Mouse (Mus musculus): ENCODE measurements around the gene Tecr. TPM values are rescaled to one million over a fixed set of nuclear protein-coding genes. Genes with fewer than 3 reads are reported as not detected.

The Tecr gene
- polyA plus RNA-seq, 1 experiment, result 310 TPM

DNA sequence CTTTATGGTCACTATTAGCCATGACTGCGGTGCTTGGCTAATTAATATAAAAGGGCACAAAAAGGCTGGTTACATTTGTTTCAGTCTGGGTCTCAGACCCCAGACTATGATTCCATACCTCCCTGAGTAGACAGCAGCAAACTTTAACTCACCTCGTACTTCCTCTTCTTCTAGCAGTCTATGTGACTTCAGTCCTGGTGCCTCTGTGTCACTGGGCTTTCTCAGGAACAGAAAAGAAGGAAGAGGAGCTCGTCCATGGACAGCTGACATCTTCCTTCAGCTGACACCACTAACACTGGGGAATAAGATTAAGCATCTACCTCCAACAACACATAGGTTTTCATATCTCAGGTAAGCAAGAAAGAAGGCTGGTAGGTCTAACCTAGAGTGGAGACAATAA, 72.0 kb downstream of the Tecr start, which contains the start of gene Olfr370:
Gene Olfr370 (plus strand): TSS at position 45 of the 400 bp plus-strand sequence.
- H3K9ac ChIP-seq (ENCODE audit: low read depth, poor library complexity, severe bottlenecking), result no peak within 1 kb of the TSS

DNA sequence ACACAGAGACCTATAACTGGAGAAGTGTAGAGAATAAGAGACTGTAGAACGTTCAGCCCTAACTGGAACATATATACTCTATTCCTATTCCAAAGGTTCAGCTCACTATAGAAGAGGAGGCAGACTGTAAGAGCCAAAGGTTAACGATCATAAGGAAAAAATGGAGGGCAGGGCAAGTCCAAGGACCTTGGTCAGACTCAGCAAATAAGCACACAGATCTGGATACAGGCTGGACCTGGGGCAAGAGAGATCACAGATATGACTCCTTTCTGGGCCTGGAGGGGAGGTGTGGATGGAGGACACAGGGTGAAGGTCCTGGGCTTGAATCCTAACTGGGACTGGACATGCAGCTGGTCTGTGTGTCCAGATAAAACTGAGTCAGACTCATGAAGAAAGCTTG, 73.0 kb downstream of the Tecr start:
- no peak overlapping the region for H3K9ac ChIP-seq (ENCODE audit: low read depth, poor library complexity, severe bottlenecking)
- TF ChIP-seq POLR2A (IDR thresholded peaks at IDR 0.05; ENCODE audit: insufficient read depth, low read length) (no peak), EP300 (IDR thresholded peaks at IDR 0.05; ENCODE audit: insufficient read depth, low read depth, low read length) (no peak), CTCF (IDR thresholded peaks at IDR 0.05; ENCODE audit: low read depth, low read length) (no peak)
- no peaks in the 10 kb centered on the region for H3K4me1 ChIP-seq (ENCODE audit: control insufficient read depth, insufficient read depth, low read length)
- H3K36me3 ChIP-seq (ENCODE audit: control insufficient read depth, insufficient read depth, low read length, poor library complexity, severe bottlenecking), result no peaks in the 10 kb centered on the region
- H3K27ac ChIP-seq (ENCODE audit: insufficient read depth, low read length), result no peak overlapping the region
- no peaks in the 10 kb centered on the region for H3K27me3 ChIP-seq (ENCODE audit: control insufficient read depth, insufficient read depth, low read length, poor library complexity, severe bottlenecking)
- H3K9me3 ChIP-seq (replicated peaks; ENCODE audit: control insufficient read depth, insufficient read depth, low read length, poor library complexity, severe bottlenecking), result no peaks in the 10 kb centered on the region
- no peak overlapping the region for H3K4me3 ChIP-seq (ENCODE audit: low read depth, low read length)

More for the DNA sequence above, 72.0 kb downstream of the Tecr start, which contains the start of gene Olfr370:
- no peaks in the 10 kb centered on the region for H3K36me3 ChIP-seq (ENCODE audit: control insufficient read depth, insufficient read depth, low read length, poor library complexity, severe bottlenecking)
- no peak within 1 kb of the TSS for H3K27ac ChIP-seq (ENCODE audit: insufficient read depth, low read length)
- TF ChIP-seq POLR2A (IDR thresholded peaks at IDR 0.05; ENCODE audit: insufficient read depth, low read length) (no peak), EP300 (IDR thresholded peaks at IDR 0.05; ENCODE audit: insufficient read depth, low read depth, low read length) (no peak), CTCF (IDR thresholded peaks at IDR 0.05; ENCODE audit: low read depth, low read length) (no peak)
- no peaks in the 10 kb centered on the region for H3K4me1 ChIP-seq (ENCODE audit: control insufficient read depth, insufficient read depth, low read length)
- no peaks in the 10 kb centered on the region for H3K9me3 ChIP-seq (replicated peaks; ENCODE audit: control insufficient read depth, insufficient read depth, low read length, poor library complexity, severe bottlenecking)
- H3K4me3 ChIP-seq (ENCODE audit: low read depth, low read length), result no peak within 1 kb of the TSS
- no peaks in the 10 kb centered on the region for H3K27me3 ChIP-seq (ENCODE audit: control insufficient read depth, insufficient read depth, low read length, poor library complexity, severe bottlenecking)

Other genes with a start within 250 kb of the Tecr start
- 4.8 and 5.6 TPM in 2 replicates for gene Clgn, start 218.1 kb downstream of the Tecr start, polyA plus RNA-seq (2011; ENCODE audit: insufficient read depth, insufficient read length, low read depth, missing spikeins)
- gene Scoc, start 149.6 kb downstream of the Tecr start, polyA plus RNA-seq (2011; ENCODE audit: insufficient read depth, insufficient read length, low read depth, missing spikeins), result 76.3 and 82.9 TPM in 2 replicates
- 0.24 TPM in 1 of 2 replicates, not detected in the other for gene Olfr370, start 72.2 kb downstream of the Tecr start, polyA plus RNA-seq (2011; ENCODE audit: insufficient read depth, insufficient read length, low read depth, missing spikeins)
- 102 and 121 TPM in 2 replicates for gene Ndufb7, start 41.3 kb downstream of the Tecr start, polyA plus RNA-seq (2011; ENCODE audit: insufficient read depth, insufficient read length, low read depth, missing spikeins)
- gene Dnajb1, start 222 bp upstream of the Tecr start, polyA plus RNA-seq (2011; ENCODE audit: insufficient read depth, insufficient read length, low read depth, missing spikeins), result 28.2 and 32.2 TPM in 2 replicates
- 42.5 and 43.7 TPM in 2 replicates for gene Gipc1, start 44.7 kb upstream of the Tecr start, polyA plus RNA-seq (2011; ENCODE audit: insufficient read depth, insufficient read length, low read depth, missing spikeins)
- gene Ptger1, start 58.7 kb upstream of the Tecr start, polyA plus RNA-seq (2011; ENCODE audit: insufficient read depth, insufficient read length, low read depth, missing spikeins), result 0.58 TPM in 1 of 2 replicates, not detected in the other
- 19.9 and 20.2 TPM in 2 replicates for gene Pkn1, start 91.2 kb upstream of the Tecr start, polyA plus RNA-seq (2011; ENCODE audit: insufficient read depth, insufficient read length, low read depth, missing spikeins)
- 117 and 121 TPM in 2 replicates for gene Ddx39, start 107.2 kb upstream of the Tecr start, polyA plus RNA-seq (2011; ENCODE audit: insufficient read depth, insufficient read length, low read depth, missing spikeins)
- gene Adgre5, start 133.4 kb upstream of the Tecr start, polyA plus RNA-seq (2011; ENCODE audit: insufficient read depth, insufficient read length, low read depth, missing spikeins), result 16.8 and 17.5 TPM in 2 replicates

Measured in ES-Bruce4 (cell line).